Comparison of ENCODE assay signal across 8 mouse cellular contexts in genomic region chrX:151344501-151344984, GRCm38 (mm10). TPM values are rescaled to one million over a fixed set of nuclear protein-coding genes. Genes with fewer than 3 reads are reported as not detected.
DNase-seq lines count a peak whose midpoint lies in the region; ATAC-seq and TF ChIP-seq lines count a peak whose summit lies in the region.

No protein-coding gene starts in this region.

- H3K4me2 ChIP-seq in forebrain, embryonic 13.5 days = peak overlapping the region; percentile 68

- peak; percentile 15 for DNase-seq in G1E (ENCODE audit: low spot score)
- DNase-seq in c-Kit-positive CD71-negative TER-119-negative erythroid progenitor cells, embryonic 14.5 days (ENCODE audit: low read depth) = peak; percentile 13
- peak; percentile 41 to 43 for DNase-seq in heart, postnatal 10 days
- DNase-seq in large intestine, adult 2 months (ENCODE audit: low read depth, low spot score) = peak; percentile 8
- peak; percentile 39 for DNase-seq in lung, adult 2 months
- DNase-seq in thymus, adult 18-20 months = peak; percentile 46 to 63

- no peak for TF ChIP-seq POLR2A in lung, adult 2 months (IDR thresholded peaks at IDR 0.05; ENCODE audit: borderline replicate concordance, extremely low read depth, low read depth, low read length)

- peak overlapping the region; percentile 82 for H3K4me3 ChIP-seq in G1E (ENCODE audit: low read depth, low read length)
- H3K4me3 ChIP-seq in forebrain, embryonic 13.5 days = peak overlapping the region; percentile 63
- H3K4me3 ChIP-seq in lung, adult 2 months (replicated peaks; ENCODE audit: extremely low read depth, low read depth, low read length) = peak overlapping the region; percentile 87

- H3K27ac ChIP-seq in forebrain, embryonic 13.5 days = peak overlapping the region; percentile 78

- H3K27me3 ChIP-seq in G1E (ENCODE audit: insufficient read depth, low read length) = no peaks in the 10 kb centered on the region
- H3K27me3 ChIP-seq in forebrain, embryonic 13.5 days = no peaks in the 10 kb centered on the region

- H3K4me1 ChIP-seq in G1E (ENCODE audit: insufficient read depth, low read depth, low read length) = peaks cover 7% of the 10 kb centered on the region; the same call in 1 of the 2 replicates
- H3K4me1 ChIP-seq in forebrain, embryonic 13.5 days = peaks cover 17% of the 10 kb centered on the region
- H3K4me1 ChIP-seq in lung, adult 2 months (ENCODE audit: control insufficient read depth, insufficient read depth, low read length) = peaks cover 3% of the 10 kb centered on the region

- H3K36me3 ChIP-seq in G1E (replicated peaks) = peaks cover 14% of the 10 kb centered on the region
- H3K36me3 ChIP-seq in forebrain, embryonic 13.5 days (ENCODE audit: poor library complexity, severe bottlenecking) = no peaks in the 10 kb centered on the region

- H3K9me3 ChIP-seq in G1E (replicated peaks) = no peaks in the 10 kb centered on the region
- no peaks in the 10 kb centered on the region for H3K9me3 ChIP-seq in forebrain, embryonic 13.5 days (replicated peaks)

- H3K9ac ChIP-seq in forebrain, embryonic 13.5 days = peak overlapping the region; percentile 72

- WGBS in forebrain, embryonic 13.5 days = 14% methylated on average over 29 of the region's 33 CpGs
- WGBS in large intestine, adult 2 months = 22% methylated on average over 33 of the region's 33 CpGs
- WGBS in lung, adult 2 months = 26% methylated on average over 33 of the region's 33 CpGs

- ATAC-seq in G1E (ENCODE audit: extremely low read depth, insufficient number of reproducible peaks, low FRiP score, poor library complexity, severe bottlenecking) = 0 out of 2 replicates have a peak, but pooled peaks have one; percentile 18
- peak; percentile 64 for ATAC-seq in forebrain, embryonic 13.5 days
- ATAC-seq in neutrophil, adult 5-6 weeks (ENCODE audit: extremely low read depth, insufficient number of reproducible peaks, low FRiP score, poor library complexity, severe bottlenecking) = peak; percentile 63

- TF ChIP-seq CTCF in G1E (IDR thresholded peaks at IDR 0.05; ENCODE audit: low read depth, low read length) = no peak
- TF ChIP-seq CTCF in lung, adult 2 months (IDR thresholded peaks at IDR 0.05; ENCODE audit: insufficient read depth, low read length) = no peak

- intact Hi-C loops in heart, postnatal 10 days (cut with DNase I) = loop anchor here (5.0 kb wide), 2 partner anchors 177 to 178 kb away; partner anchors contain the start of gene Phf8

RNA-seq across cellular contexts. Expression of gene Fam120c, which starts 0.6 kb away (rescaled TPM):
- total RNA-seq in G1E (2014; fragmentation: Nextera tagmentation) = 6.7 and 8.2 TPM in 2 replicates
- 1.9 and 2.5 TPM in 2 replicates for total RNA-seq in G1E (2017)
- polyA plus RNA-seq in G1E (2012) = 1.5 and 1.7 TPM in 2 replicates
- 4.9 TPM in 2 replicates for polyA plus RNA-seq in forebrain, embryonic 13.5 days (2015; fragmentation: Nextera tagmentation; extraction: Ambion mirVana)
- total RNA-seq in heart, postnatal 10 days (2021) = 10 to 100 TPM; 11.9 to 14.1 TPM
- 0.64 and 1.7 TPM in 2 replicates for polyA plus RNA-seq in large intestine, adult 2 months (2012; rRNA removed)
- polyA plus RNA-seq in lung, adult 2 months (2012; rRNA removed) = 2.6 and 2.8 TPM in 2 replicates
- total RNA-seq in neutrophil, adult 5-6 weeks (2017) = 3.4 TPM in 2 replicates

Comparison
In these comparisons a context has a peak if more than half of its experiments do, and no peak if none do; other contexts are left out.
1. Peak in every context shown above with its lines: DNase-seq, ATAC-seq, H3K4me3 ChIP-seq and H3K27ac ChIP-seq.